Mouse (Mus musculus) embryonic fibroblast, embryonic 13.5 days (primary cell): Measurements from ENCODE around the gene Zfp202.

ENCODE experiments used
- CTCF ChIP-seq: IDR thresholded peaks from 2 replicates; pipeline ENCODE4 v1.5.1; 2011; ENCODE audit warnings: mild to moderate bottlenecking, control low read depth, low read length, moderate library complexity, borderline replicate concordance; ENCODE audit not compliant: insufficient read depth
- POLR2A ChIP-seq: IDR thresholded peaks from 2 replicates; pipeline ENCODE4 v1.6.1; 2011; ENCODE audit warnings: low read depth, mild to moderate bottlenecking, control low read depth, low read length, moderate library complexity

DNA sequence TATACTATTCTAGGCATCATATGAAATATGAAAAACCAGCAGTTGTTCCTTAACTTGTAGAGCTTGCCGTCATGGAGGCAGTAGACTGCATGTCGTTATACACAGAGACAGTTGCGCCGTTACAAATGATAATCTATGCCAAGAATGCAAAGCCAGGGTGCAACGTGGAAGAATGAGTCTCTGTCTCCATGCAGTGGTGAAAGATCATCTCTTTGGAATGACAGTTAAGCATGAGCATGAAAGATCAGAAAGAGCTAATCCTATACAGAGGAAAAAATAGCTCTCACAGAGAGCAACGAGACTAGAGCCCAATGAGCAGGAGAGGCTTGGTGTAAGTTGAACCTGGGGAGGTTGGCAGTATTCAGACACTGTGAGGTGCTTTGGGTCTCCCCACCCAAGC is 54.6 kb downstream of the Zfp202 start:
- TF ChIP-seq POLR2A (no peak), CTCF (no peak)
